Mouse (Mus musculus) left cerebral cortex, postnatal 36 days (tissue): ENCODE results near the gene Nup54. TPM values are rescaled to one million over a fixed set of nuclear protein-coding genes. Genes with fewer than 3 reads are reported as not detected.
A peak's percentile ranks its signal among the peaks of the same experiment; 100 is the strongest.

Source experiments
- DNase-seq, 2 experiments: peaks; one replicate each; pipeline ENCODE4 v3.0.0; 2021 to 2022; ENCODE audit warnings: low spot score in 2 of 2, mixed read lengths in 1 of 2
- intact Hi-C: fragments of 180-260 bp; cut with DNase I; formaldehyde crosslinking; loops from one replicate; pipeline ENCODE4 v1.15.1; 2025
- total RNA-seq, 2 experiments: library from RNA; stranded (reverse); gene quantifications; 2 replicates each; pipeline ENCODE4 v1.2.3; 2021

The Nup54 gene
- total RNA-seq, 2 experiments from 2014 or later = 25.3 to 28.5 TPM

DNA sequence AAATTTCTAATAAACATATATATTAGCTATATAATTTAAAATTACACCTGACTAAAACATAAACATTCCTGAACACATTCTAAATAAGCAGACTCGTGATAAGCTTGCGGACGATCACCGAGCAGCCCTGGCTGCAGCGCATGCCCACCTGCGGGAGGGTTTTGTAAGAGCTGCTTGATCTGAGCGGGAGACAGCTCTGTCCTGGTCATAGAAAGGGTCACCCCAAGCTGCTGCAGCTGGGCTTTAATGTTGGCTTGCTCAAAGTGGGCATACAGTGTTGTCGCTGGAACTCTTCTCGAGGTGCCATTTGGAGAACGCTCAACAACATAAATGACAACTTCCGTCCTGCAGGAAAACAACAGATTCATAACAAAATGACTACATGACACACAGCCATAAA, 10.9 kb downstream of the Nup54 start:
- intact Hi-C loops = no loop called here
- DNase-seq = no peak

DNA sequence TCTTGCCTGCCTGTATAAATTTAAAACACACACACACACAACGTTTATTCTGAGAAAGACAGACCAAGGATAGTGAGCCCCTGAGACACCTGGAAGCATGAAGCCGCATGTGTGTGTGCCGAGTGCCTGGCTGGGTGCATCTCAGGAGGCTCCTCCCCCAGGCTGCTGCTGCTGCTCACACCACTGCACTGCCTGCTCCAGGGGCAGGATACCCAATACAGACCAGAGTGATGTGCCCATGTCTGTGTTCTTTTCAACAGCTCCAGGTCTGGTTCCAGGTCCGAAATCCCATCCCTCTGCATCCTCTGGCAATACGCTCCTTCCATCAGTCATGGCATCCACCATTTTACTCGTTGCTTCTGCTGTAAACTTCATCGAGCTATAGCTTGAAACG, 21.0 kb downstream of the Nup54 start:
- intact Hi-C loops = no loop called here
- DNase-seq = no peak

DNA sequence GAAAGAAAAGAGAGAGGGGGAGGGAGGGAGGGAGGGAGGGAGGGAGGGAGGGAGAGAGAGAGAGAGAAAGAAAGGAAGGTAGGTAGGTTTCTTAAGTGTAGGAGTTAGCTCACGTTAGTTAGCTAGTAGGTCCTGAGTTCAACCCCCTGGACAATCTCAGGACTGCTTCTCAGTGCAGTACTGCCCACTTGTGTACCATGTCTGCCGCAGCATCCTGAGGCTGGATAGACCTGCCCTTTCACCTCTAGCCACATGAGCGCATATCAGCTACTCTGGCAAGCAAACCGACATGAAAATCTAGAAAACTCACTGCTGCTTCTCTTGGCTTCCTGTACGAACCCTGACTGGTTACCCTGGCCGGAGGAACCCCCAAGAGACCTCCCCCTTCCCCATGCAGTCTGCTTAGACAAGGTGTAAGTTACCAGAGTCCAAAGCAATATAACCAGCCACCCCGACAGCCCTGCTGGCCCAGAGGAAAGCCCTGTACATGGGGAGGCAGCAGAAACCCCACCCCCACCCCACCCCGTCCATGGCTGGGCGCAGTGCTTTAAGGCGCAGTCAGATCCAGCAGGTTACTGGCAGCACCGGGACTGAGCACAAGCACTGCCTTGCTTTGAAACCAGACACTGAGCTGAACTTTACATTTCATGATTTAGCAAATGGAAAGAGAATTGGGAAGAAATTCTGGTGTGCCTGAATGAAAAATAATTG, 21.6 kb downstream of the Nup54 start:
- intact Hi-C loops = no loop called here

DNA sequence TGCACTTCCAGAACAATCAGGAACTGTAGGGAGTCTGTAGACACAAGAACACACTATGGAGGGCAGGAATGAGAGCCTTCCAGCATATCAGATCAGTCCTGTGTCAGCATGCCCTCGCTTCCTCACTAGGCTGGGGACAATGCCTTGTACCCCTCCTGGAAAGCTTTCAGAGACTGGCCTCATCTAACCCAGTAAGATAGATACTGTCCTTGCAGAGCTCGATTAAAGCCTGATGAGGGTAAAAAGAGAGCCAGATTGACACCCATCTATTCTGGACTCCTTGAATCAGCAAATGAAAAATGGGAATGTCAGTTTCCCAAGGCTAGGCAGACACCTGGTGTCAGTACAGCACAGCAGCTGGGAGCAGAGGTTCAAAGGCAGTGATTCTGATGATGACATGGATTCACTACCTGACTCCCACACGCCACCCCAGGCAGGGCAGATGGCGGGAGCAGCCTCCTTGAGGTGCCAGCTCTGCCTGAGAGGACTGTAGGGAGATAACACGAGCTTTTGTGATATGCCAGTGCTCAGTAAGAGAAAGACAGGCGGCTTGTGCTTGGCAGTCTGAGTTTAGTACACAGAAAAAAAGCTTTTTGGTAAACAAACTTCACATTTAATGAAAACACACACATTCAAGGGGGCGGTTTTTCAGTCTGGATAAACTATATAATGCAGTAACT, 23.4 kb downstream of the Nup54 start:
- intact Hi-C loops = no loop called here
- DNase-seq = no peak

More for the DNA sequence above, 21.6 kb downstream of the Nup54 start:
- DNase-seq = no peak

DNA sequence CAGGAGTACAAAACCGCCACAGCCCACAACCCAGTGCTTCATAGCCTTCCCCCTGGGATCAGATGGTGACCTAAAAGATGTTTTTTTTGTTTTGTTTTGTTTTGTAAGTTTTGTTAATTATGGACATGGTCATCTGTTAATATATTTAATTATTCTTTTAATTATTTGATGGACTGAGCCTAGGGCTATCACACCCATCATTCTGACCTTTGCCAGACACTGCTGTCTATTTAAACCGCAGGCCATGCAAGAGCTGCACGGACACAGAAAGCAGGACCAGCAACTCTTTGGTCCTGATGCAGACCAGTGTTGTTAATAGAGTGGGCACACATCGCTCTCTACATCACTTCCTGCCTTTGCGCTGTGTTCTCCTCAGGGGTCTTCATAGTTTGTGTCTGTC, 24.5 kb downstream of the Nup54 start:
- intact Hi-C loops = no loop called here
- no peak for DNase-seq

DNA sequence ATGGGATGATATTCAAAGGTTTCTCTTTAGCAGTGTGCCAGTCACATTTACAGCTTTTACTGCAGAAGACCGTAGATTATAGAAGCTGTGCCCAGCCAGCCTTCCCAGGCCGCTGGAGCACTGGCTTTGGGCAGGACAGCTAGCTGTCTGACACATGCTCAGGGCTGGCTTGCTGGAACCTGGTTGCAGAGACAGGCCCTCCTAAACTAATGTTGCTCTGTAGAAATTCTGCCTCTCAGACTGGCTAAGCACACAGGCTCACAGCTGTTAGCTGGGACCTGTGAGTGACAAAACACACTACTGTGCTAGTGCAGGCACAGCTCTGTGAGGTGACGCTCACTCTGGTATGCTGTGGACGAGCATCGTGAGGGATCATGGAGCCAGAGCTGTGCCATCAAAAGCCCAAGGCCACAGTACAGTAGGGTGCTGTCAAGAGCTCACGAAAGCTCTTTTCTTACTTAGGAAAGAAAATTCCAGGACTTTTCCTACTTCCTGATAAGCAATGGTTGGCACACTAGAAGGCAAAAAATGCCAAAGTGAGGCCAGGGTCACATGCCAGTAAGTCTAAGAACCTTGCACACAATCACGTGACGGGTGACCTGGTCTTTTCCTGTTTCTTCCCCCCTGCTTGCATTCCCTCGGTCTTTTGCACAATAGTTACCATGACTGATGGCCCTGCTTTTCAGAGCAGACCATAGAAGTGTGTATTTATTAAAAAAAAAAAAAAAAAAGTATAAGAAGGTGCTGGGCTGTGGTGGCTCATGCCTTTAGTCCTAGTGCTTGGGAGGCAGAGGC, 25.5 kb downstream of the Nup54 start:
- DNase-seq = no peak
- intact Hi-C loops = no loop called here

DNA sequence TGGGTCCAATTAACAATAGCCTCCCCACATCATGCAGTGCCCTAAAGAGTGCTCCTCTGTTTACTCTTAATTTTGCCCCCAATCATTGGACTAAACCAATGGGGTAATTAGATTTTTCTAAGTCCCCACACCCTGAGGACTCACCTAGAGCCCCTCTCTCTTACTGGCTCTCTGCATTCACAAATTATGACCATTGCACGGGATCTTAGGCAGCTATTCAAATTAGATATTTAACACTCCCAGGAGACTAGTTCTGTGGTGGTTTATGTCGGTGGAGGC, 30.7 kb downstream of the Nup54 start:
- intact Hi-C loops = no loop called here
- DNase-seq = no peak

DNA sequence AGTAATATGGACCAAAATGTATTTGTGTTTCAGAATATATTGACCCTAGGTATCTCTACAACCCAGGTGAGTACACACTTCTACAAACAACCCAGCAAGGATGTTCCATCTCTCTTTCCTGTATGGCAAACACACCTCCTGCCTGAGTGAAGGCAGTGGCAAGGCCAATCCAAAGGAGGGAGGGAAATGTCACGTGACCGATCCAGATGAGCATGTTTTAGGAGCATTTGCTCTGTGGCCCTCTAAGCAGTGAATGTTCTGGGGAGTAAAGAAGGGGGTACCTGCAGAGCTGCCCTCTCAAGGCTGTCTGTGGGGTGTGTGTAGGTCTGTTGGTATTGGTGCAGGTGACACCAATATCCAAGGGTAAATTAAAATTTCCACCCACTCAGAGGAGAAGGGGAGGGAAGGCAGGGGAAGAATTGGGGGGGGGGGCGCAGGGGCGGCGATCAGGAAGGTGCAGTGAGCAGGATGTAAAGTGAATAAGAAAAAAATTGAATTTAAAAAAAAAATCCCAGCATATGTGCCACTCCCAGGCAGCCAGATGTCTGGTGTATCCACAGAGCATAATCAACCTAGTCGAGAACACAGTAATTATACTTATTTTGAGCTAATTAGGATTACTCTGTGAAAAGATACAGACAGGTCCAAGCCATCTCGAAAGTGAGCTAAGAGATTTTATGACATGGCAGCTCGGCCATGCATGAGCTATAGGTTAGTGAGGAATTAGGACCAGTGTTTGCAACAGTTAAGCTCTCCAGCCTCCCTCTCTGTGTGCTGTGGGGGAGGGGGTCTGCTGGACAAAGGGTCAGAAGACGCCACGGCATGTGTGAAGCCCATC, 31.2 kb downstream of the Nup54 start:
- DNase-seq = no peak
- intact Hi-C loops = no loop called here

DNA sequence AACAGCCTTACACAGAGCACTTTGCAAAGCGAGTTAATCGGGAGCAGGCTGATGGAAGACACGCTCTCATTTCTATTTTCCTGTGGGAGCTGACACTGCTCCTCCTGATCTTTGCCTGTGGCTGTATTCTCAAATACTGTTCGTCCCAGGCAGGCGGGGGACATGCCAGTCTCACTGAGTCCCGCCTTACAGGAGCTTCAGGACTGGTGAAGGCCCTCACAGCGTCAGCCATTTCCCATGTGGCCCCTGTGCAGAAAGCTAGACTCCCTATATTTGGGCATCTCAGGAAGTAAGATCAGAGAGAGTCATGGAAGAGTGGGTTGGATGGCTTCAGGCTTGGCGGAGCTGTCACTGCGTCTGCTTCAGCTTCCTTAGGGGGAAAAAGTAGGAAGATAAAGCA, 32.2 kb downstream of the Nup54 start:
- DNase-seq = no peak
- intact Hi-C loops = no loop called here

DNA sequence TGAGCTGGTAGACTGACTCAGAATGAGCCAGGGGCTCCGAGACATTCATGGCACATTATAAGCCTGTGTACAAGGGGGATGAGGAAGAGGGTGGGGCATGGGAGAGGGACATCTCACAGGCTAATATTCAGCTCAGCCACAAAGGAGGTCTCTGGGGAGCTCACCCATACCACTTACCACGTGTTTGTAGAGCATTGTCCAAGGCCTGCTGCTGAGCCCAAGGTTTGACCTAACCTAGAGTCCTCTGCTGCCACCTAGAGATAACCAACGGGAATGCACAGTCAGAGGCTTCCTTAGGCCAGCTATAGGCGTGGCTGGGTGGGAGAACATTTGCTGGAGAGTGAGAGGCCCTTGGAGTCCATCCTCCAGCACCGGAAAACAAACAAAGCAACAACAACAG, 36.9 kb downstream of the Nup54 start:
- intact Hi-C loops = no loop called here

DNA sequence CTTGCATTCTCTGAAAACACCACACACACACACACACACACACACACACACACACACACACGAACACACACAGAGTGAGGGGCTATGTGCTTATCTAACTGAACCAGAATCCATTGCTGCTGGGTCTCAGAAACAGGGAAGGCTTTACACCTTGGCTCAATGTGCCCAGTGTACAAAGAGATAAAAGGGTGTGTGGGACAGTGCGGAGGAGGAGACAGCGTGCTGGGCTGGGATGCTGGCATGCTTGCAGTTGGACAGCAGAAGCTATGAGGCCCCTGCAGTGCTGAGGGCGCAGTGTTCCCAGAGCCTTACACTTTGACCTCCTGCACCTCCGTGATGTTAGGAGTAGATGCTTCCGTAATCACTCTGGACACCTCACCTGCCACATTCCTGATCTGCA, 38.5 kb downstream of the Nup54 start:
- intact Hi-C loops = no loop called here
- DNase-seq = no peak

More for the DNA sequence above, 36.9 kb downstream of the Nup54 start:
- DNase-seq = peak; percentile 43 to 56

DNA sequence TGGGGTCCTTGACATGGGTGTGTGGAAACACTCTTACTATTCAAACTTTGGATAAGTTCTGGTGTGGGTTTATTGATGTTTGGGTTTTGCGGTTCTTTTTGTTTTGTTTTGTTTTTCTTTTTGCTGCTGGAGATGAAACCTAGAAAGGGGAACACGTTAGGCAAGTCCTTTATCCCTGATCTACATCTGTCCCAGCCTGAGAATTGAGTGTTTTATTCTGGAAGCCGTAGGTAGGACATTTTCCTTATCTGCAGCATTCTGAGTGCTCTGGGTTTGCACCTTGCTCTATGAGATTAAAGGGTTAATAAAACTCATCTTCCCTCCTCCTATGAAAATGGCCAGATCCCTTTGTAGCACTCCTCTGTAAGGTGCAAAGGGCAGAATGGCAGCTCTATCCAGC, 39.3 kb downstream of the Nup54 start:
- DNase-seq = no peak
- intact Hi-C loops = no loop called here

DNA sequence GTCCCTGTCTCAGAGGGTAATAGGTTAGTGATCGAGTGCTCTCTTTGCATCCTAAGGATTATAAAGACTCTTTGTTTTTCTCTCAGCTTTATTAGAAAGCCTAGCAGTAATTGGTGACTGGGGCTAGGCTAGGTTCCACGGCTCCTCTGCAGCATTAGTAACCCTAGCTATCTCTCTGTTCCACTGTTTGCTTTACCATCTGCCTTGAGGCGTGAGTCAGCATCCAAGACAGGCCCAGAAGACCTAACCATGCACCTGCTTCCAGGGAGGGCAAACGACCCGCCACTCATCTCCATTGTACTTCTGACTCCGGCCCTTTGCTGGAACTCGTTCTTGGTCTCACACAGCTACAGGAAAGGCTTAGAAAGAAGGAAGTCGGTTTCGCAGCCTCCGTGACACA, 41.2 kb downstream of the Nup54 start:
- intact Hi-C loops = no loop called here
- DNase-seq = no peak

DNA sequence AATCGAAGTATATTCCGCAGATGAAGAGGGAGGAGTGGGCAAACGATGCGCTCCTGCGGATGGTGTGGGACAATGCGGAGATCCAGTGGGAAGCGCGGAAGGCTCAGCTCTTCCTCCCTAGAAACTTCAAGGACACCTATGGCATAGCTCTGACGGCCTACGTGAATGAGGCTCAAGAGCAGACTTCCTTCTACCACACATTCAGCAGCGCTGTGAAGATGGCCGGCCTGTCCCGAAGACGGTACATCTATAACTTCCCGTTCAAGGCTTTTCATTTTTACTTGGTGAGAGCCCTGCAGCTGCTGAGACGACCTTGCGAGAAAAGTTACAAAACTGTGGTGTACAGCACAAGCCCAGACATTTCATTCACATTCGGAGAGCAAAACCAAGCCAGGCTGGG, 42.5 kb downstream of the Nup54 start:
- no peak for DNase-seq
- intact Hi-C loops = no loop called here

DNA sequence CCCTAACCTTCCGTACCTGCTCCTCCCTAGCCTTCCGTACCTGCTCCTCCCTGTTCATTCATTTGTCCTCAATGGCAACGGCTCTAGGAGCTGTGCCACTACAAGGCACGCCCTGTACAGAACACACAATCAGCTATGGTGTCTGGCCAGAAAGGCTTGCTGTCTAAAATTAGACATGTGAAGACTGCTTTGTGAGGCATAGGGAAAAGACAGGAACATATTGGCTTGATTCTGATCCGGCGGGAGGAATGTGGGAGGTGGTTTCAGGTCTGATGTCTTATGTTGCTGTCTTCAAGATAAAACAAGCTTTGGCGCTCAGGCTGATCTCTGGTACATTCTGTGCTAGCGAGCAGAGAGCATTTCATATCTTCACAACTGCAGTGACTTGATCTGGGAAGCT, 44.4 kb downstream of the Nup54 start:
- DNase-seq = peak in 1 of 2 experiments; percentile 30
- intact Hi-C loops = no loop called here

DNA sequence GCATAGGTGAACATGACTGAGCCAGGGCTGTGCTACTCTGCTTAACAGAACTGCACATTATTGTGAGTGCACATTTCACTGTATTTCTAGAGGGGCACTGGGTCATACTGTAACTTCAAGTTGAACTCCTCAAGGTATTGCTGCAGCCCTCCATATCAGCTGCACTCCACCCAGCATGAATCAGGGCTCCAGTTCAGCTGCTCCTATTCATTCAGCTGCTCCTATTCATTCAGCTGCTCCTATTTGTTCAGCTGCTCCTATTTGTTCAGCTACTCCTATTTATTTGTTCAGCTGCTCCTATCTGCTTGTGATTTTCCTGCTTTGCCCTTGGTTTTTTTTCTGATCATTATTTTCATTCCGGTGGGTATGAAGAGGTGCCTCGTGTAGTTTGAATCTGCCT, 45.0 kb downstream of the Nup54 start:
- DNase-seq = no peak
- intact Hi-C loops = no loop called here

DNA sequence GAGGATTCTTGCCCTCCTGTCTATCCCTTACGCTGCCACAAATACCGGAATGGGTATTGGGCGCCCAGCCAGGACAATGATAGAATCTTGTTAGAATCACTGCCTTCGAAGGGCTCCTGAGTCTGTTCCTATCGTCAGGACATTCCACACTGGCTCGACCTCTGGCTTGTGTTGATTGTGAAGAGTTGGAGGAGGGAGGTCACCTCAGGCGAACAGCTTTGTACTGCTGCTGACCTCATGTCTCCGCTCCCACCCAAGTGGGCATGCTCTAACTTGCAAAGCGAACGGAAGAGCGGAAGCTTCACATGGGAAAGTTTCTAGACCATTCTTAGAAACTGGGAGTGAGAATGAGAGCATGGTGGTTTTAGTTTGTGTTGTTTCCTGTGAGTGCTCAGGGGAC, 47.6 kb downstream of the Nup54 start:
- intact Hi-C loops = no loop called here
- no peak for DNase-seq

DNA sequence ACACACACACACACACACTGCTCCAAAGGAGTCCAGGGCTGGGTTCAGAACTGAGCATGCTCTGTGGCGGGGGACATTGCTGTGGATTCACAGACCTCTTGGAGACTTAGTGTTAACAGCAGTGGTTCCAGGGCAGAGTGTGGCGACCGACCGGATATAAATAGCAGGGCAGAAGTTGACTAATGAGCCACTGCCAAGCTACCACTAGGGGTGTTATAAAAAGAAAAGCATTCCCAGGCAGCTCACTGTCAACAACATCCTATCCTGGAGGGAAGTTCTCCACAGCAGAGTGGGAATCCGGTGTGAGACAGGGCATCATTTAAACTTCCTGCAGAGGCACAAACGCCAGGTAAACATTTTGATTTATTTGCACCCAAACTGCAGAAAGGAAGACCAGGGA, 48.4 kb downstream of the Nup54 start:
- DNase-seq = no peak
- intact Hi-C loops = no loop called here

DNA sequence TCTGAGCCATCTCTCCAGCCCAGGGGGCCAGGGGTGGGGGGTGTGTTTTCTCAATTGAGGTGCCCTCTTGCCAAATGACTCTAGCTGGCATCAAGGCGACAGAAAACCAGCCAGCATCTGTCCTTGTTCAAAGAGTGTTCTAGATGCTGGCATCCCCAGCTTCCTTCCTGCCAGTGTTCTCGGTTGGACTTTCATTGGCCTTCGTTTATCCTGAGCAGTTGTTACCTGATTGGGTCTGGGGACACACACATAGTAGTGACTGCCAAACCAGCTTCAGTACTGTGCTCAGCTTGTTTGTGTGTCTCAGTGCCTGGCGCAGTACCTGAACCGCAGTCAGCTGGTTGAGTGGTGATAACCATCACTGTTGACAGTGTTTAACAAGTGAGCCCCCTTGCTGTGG, 48.9 kb downstream of the Nup54 start:
- no peak for DNase-seq

DNA sequence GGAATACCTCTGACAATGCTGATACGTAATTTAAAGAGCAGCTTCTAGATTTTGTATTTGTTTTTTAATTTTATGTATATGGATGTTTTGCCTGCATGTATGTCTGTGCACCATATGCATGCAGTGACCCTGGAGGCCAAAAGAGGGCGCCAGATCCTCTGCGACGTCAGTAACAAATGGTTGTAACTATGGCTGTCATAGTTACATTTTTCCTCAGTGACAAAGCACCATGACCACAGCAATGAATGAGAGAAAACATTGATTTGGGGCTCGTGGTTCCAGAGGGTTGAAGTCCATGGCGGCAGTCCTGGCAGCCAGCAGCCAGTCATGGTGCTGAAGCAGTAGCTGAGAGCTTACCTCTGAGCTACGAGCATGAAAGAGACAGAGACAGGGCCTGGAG, 50.2 kb downstream of the Nup54 start:
- no peak for DNase-seq
- intact Hi-C loops = no loop called here

More for the DNA sequence above, 48.9 kb downstream of the Nup54 start:
- intact Hi-C loops = no loop called here
